Mouse (Mus musculus) G1E (cell line): ENCODE results near the gene Mfn2. TPM values are rescaled to one million over a fixed set of nuclear protein-coding genes. Genes with fewer than 3 reads are reported as not detected.

Experiments
- ATAC-seq: 2 replicates; pipeline ENCODE4 v1.8.0; 2016; ENCODE audit warnings: mild to moderate bottlenecking; ENCODE audit not compliant: insufficient number of reproducible peaks, poor library complexity, low FRiP score, severe bottlenecking; ENCODE audit errors: extremely low read depth
- DNase-seq: peaks from one replicate; pipeline ENCODE4 v3.0.0; 2012; ENCODE audit warnings: low spot score
- H3K27me3 ChIP-seq: 2 replicates; pipeline ENCODE4 v1.6.1; 2012; ENCODE audit warnings: mild to moderate bottlenecking, low read length, inconsistent platforms; ENCODE audit not compliant: insufficient read depth
- H3K36me3 ChIP-seq: replicated peaks from 2 replicates; pipeline ENCODE3; 2012; ENCODE audit warnings: mild to moderate bottlenecking, inconsistent platforms
- H3K4me1 ChIP-seq: 2 replicates; pipeline ENCODE4 v1.6.1; 2012; ENCODE audit warnings: low read depth, low read length, inconsistent platforms, mixed read lengths; ENCODE audit not compliant: insufficient read depth
- H3K4me3 ChIP-seq: 2 replicates; pipeline ENCODE4 v1.5.1; 2012; ENCODE audit warnings: low read depth, mild to moderate bottlenecking, inconsistent platforms, low read length, moderate library complexity, mixed read lengths
- H3K9me3 ChIP-seq: replicated peaks from 2 replicates; pipeline ENCODE4 v1.6.1; 2012; ENCODE audit warnings: inconsistent platforms
- CTCF ChIP-seq: IDR thresholded peaks from 2 replicates; pipeline ENCODE4 v1.5.1; 2012; ENCODE audit warnings: low read depth, low read length, inconsistent platforms, mixed read lengths
- GATA1 ChIP-seq: IDR thresholded peaks from 2 replicates; pipeline ENCODE4 v1.6.1; 2012; ENCODE audit warnings: borderline replicate concordance, low read length, inconsistent platforms, mixed read lengths
- GATA2 ChIP-seq: IDR thresholded peaks from 2 replicates; pipeline ENCODE4 v1.6.1; 2012; ENCODE audit warnings: low read depth, low read length, inconsistent platforms, borderline replicate concordance
- POLR2AphosphoS5 ChIP-seq: IDR thresholded peaks from 2 replicates; pipeline ENCODE4 v1.6.1; 2012; ENCODE audit warnings: low read depth, low read length, inconsistent platforms; ENCODE audit not compliant: insufficient replicate concordance
- TAL1 ChIP-seq: conservative IDR thresholded peaks from 2 replicates; pipeline ENCODE4 v1.6.1; 2012; ENCODE audit warnings: low read depth, low read length, inconsistent platforms, mixed read lengths
- polyA plus RNA-seq: library from polyadenylated mRNA; stranded (reverse); fragments of >175 nt; gene quantifications from 2 replicates; pipeline ENCODE4 v1.2.3, GENCODE M21; 2012
- total RNA-seq, 2 experiments: library from RNA; stranded (forward) in 1 of 2; stranded (reverse) in 1 of 2; fragments of 200-1000 nt in 1 of 2; fragments of >200 nt in 1 of 2; fragmentation: Nextera tagmentation in 1 of 2; gene quantifications; 2 replicates each; pipeline ENCODE4 v1.2.3; 2014 to 2017

Mfn2 gene
- total and polyA plus RNA-seq, 3 experiments: 18.3 to 21.0 (median 18.9) TPM

- no peaks in the 10 kb centered on the region; the same call in 1 of the 2 replicates for H3K9me3 ChIP-seq
- H3K27me3 ChIP-seq: peaks cover 7% of the 10 kb centered on the region; the same call in 1 of the 2 replicates
- DNase-seq (no peak), ATAC-seq (no peak)
- TF ChIP-seq POLR2AphosphoS5 (no peak), GATA1 (no peak), TAL1 (no peak), CTCF (no peak), GATA2 (no peak)
- H3K36me3 ChIP-seq: no peaks in the 10 kb centered on the region
- H3K4me1 ChIP-seq: peaks cover 5% of the 10 kb centered on the region; the same call in 1 of the 2 replicates
- no peak overlapping the region for H3K4me3 ChIP-seq
Measured at GRCm38 (mm10) chr4:147920973-147921372, 16.5 kb upstream of the Mfn2 start.

DNA sequence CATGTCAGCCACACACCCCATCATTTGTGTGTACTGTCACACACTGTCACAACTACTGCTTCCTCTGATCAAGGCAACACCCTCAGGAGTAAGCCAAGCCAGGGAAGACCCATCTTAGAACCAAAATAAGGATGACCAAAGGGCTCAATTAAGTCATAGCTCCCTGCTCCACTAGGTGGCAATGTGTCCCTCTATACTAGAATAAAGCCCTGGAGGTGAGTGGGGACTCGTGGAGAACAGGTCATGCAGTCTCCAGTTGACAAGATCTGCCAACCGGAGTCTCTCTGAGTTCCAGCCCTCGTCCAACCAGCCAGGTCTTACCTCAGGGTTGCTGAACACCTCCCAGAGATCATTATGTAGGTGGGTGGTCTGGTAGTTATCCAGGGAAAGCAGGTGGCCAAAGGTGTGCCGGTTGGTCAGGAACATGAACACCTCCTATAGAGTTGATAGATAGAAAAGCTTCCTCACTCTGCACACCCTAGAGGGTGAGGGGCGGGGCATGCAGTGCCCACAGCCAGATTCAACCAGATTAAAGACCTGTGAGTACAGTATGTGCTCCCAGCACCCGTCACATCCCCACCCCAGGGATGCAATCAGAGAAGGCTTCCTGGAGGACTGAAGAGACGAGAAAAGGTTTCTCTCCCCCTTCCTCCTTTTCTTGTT, 14.1 kb upstream of the Mfn2 start:
- TF ChIP-seq CTCF: peak; percentile 24; the same call in 1 of the 2 replicates
- no peak for TF ChIP-seq GATA2
- Histone ChIP-seq H3K4me3 (no peak overlapping the region), H3K36me3 (no peaks in the 10 kb centered on the region), H3K9me3 (no peaks in the 10 kb centered on the region), H3K4me1 (peaks cover 5% of the 10 kb centered on the region; the same call in 1 of the 2 replicates), H3K27me3 (peaks cover 10% of the 10 kb centered on the region)
- DNase-seq (peak; percentile 17), ATAC-seq (peak; percentile 48; the same call in 1 of the 2 replicates)

DNA sequence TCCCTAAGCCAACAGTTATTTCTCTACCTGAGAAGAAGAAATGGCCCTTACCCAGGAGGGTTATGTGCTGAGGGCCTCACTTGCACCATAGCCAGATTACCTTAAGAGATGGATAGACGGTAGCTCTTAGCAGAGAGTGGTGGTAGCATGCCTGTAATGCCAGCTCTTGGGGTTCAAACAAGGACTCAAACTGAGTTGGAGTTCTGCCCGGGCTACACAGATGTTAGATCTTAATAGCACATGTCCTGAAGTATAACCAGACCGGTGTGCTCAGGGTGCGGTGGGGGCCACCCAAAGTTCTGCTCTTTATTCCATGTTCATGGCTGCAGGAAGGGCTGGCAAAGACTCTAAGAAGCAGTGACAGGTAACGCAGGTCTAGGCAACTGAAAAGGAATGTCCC, 5.0 kb upstream of the Mfn2 start:
- peaks cover 5% of the 10 kb centered on the region for H3K4me1 ChIP-seq
- no peak overlapping the region for H3K4me3 ChIP-seq
- H3K27me3 ChIP-seq: peaks cover 34% of the 10 kb centered on the region
- ATAC-seq: no peak
- no peak for DNase-seq
- no peaks in the 10 kb centered on the region for H3K36me3 ChIP-seq
- TF ChIP-seq TAL1 (no peak), GATA1 (no peak), CTCF (no peak), GATA2 (no peak), POLR2AphosphoS5 (no peak)
- no peaks in the 10 kb centered on the region for H3K9me3 ChIP-seq

DNA sequence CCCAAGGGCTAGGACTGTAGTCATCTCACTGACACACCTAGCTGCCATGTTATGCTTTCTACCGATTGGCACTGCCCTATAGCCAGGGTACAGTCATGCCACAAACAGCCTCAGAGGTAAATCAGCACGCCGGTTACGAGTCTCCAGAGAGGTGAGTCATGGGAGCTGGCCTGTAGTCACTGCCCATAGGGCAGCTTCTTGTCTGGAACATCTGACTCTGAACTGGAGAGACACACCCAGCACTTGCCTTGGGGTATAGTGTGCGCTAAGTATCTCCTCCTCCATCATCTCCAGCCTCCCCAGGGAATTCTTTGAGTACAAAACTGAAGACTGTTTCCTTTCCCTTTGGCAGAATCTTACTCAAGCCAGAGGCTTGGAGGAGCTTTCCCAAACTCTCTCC, 1.7 kb upstream of the Mfn2 start:
- DNase-seq (no peak), ATAC-seq (no peak)

DNA sequence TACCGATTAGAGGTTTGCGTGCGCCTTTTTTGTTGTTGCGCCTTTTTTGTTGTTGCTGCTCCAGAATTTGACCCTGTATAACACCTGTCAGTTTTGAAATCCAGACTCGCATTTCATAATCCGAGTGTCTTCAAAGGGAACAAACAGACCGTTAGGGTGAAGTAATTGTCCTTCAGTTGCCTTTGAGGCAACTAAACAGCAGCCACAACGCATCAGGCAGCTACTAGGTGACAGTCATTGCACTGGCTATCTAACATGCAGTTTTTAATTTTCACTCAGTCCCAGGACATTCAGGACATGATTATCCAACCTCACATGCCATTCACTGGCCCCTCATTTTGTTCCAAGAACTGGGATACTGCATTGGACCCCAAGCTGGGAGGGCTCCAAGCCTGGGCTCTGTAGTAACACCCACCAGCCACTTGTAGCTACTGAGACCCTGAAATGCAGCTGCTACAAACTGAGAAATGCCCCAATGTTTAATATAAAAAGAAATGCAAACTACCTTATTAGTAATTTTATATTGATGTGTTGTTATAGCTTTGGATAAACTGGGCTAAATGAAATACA, 671 bp upstream of the Mfn2 start:
- ATAC-seq: no peak
- Histone ChIP-seq H3K27me3 (peaks cover 13% of the 10 kb centered on the region), H3K4me3 (peak overlapping the region; percentile 94), H3K4me1 (peaks cover 18% of the 10 kb centered on the region), H3K9me3 (no peaks in the 10 kb centered on the region), H3K36me3 (peaks cover 33% of the 10 kb centered on the region)
- TF ChIP-seq TAL1: no peak
- TF ChIP-seq POLR2AphosphoS5: no peak
- TF ChIP-seq GATA1: no peak
- no peak for TF ChIP-seq CTCF
- peak; percentile 8 for DNase-seq

More for the DNA sequence above, 1.7 kb upstream of the Mfn2 start:
- no peak overlapping the region for H3K4me3 ChIP-seq
- TF ChIP-seq CTCF: no peak
- TF ChIP-seq POLR2AphosphoS5: no peak
- no peak for TF ChIP-seq TAL1
- no peak for TF ChIP-seq GATA2
- TF ChIP-seq GATA1: no peak
- peaks cover 22% of the 10 kb centered on the region for H3K36me3 ChIP-seq
- H3K27me3 ChIP-seq: peaks cover 21% of the 10 kb centered on the region
- peaks cover 18% of the 10 kb centered on the region for H3K4me1 ChIP-seq
- no peaks in the 10 kb centered on the region for H3K9me3 ChIP-seq

GRCm38 (mm10) chr4:147903601-147904000, 903 bp downstream of the Mfn2 start:
- DNase-seq (peak; percentile 5), ATAC-seq (no peak)
- H3K4me3 ChIP-seq: peak overlapping the region; percentile 94
- H3K36me3 ChIP-seq: peaks cover 48% of the 10 kb centered on the region
- TF ChIP-seq GATA2 (no peak), TAL1 (no peak), GATA1 (no peak), POLR2AphosphoS5 (no peak), CTCF (no peak)
- 0 out of 2 replicates have a peak, but pooled peaks cover under 1% of the 10 kb centered on the region for H3K27me3 ChIP-seq
- no peaks in the 10 kb centered on the region for H3K9me3 ChIP-seq
- peaks cover 18% of the 10 kb centered on the region for H3K4me1 ChIP-seq
